Mouse (Mus musculus) lung, postnatal 0 days (tissue): Measurements from ENCODE around the gene Plxna1.

Source experiments
- CTCF ChIP-seq: IDR thresholded peaks from 2 replicates; pipeline ENCODE4 v1.5.1; 2016; ENCODE audit warnings: antibody characterized with exemption, mild to moderate bottlenecking
- EP300 ChIP-seq: IDR thresholded peaks from 2 replicates; pipeline ENCODE4 v1.6.1; 2016; ENCODE audit warnings: antibody characterized with exemption, mild to moderate bottlenecking, control low read depth

- TF ChIP-seq CTCF (no peak), EP300 (no peak)
Observed at GRCm38 (mm10) chr6:89294621-89295020, 67.8 kb downstream of the Plxna1 start.
